Mouse (Mus musculus): ENCODE results near the gene Msantd3. TPM values are rescaled to one million over a fixed set of nuclear protein-coding genes. Genes with fewer than 3 reads are reported as not detected.

The Msantd3 gene
- total and polyA plus RNA-seq, 3 experiments: 0.16 TPM; not detected in 2

- TF ChIP-seq GATA1 (IDR thresholded peaks at IDR 0.05; ENCODE audit: borderline replicate concordance, low read length) (no peak), POLR2AphosphoS5 (IDR thresholded peaks at IDR 0.05; ENCODE audit: insufficient replicate concordance, low read depth, low read length) (no peak), CTCF (IDR thresholded peaks at IDR 0.05; ENCODE audit: low read depth, low read length) (no peak), GATA2 (IDR thresholded peaks at IDR 0.05; ENCODE audit: borderline replicate concordance, low read depth, low read length) (no peak), TAL1 (conservative IDR thresholded peaks at IDR 0.05; ENCODE audit: low read depth, low read length) (no peak)
- no peak for DNase-seq (ENCODE audit: low spot score)
- ATAC-seq (ENCODE audit: extremely low read depth, insufficient number of reproducible peaks, low FRiP score, poor library complexity, severe bottlenecking): no peak
These were observed 69.8 kb downstream of the Msantd3 start for GRCm38 (mm10) chr4:48609485-48609884.

GRCm38 (mm10) chr4:48610251-48610650, 70.5 kb downstream of the Msantd3 start:
- TF ChIP-seq GATA2 (IDR thresholded peaks at IDR 0.05; ENCODE audit: borderline replicate concordance, low read depth, low read length) (no peak), TAL1 (conservative IDR thresholded peaks at IDR 0.05; ENCODE audit: low read depth, low read length) (no peak), CTCF (IDR thresholded peaks at IDR 0.05; ENCODE audit: low read depth, low read length) (no peak)
- H3K27me3 ChIP-seq (ENCODE audit: insufficient read depth, low read length): no peaks in the 10 kb centered on the region
- DNase-seq (ENCODE audit: low spot score) (no peak), ATAC-seq (ENCODE audit: extremely low read depth, insufficient number of reproducible peaks, low FRiP score, poor library complexity, severe bottlenecking) (no peak)
- H3K4me1 ChIP-seq (ENCODE audit: insufficient read depth, low read depth, low read length): no peaks in the 10 kb centered on the region
- no peak overlapping the region for H3K4me3 ChIP-seq (ENCODE audit: low read depth, low read length)
- no peaks in the 10 kb centered on the region for H3K36me3 ChIP-seq (replicated peaks)
- peaks cover 20% of the 10 kb centered on the region for H3K9me3 ChIP-seq (replicated peaks)

More at GRCm38 (mm10) chr4:48609485-48609884, 69.8 kb downstream of the Msantd3 start:
- H3K4me3 ChIP-seq (ENCODE audit: low read depth, low read length): no peak overlapping the region
- H3K4me1 ChIP-seq (ENCODE audit: insufficient read depth, low read depth, low read length): no peaks in the 10 kb centered on the region
- H3K36me3 ChIP-seq (replicated peaks): no peaks in the 10 kb centered on the region
- no peaks in the 10 kb centered on the region for H3K27me3 ChIP-seq (ENCODE audit: insufficient read depth, low read length)
- peaks cover 20% of the 10 kb centered on the region for H3K9me3 ChIP-seq (replicated peaks)

Other genes starting within 250 kb of the Msantd3 start
- 119 and 139 TPM in 2 replicates for gene Tex10, start 66.5 kb upstream of the Msantd3 start, total RNA-seq (2014; fragmentation: Nextera tagmentation)
- 91.4 and 97.7 TPM in 2 replicates for gene Tex10, start 66.5 kb upstream of the Msantd3 start, total RNA-seq (2017)
- 18.9 and 23.9 TPM in 2 replicates for gene Tex10, start 66.5 kb upstream of the Msantd3 start, polyA plus RNA-seq (2012)
- not detected in 2 replicates for gene Tmeff1, start 45.2 kb downstream of the Msantd3 start, total RNA-seq (2014; fragmentation: Nextera tagmentation)
- gene Tmeff1, start 45.2 kb downstream of the Msantd3 start, total RNA-seq (2017): not detected in 2 replicates
- gene Tmeff1, start 45.2 kb downstream of the Msantd3 start, polyA plus RNA-seq (2012): not detected in 2 replicates
- not detected in 2 replicates for gene Cavin4, start 123.6 kb downstream of the Msantd3 start, total RNA-seq (2014; fragmentation: Nextera tagmentation)
- gene Cavin4, start 123.6 kb downstream of the Msantd3 start, total RNA-seq (2017): 0.11 TPM in 1 of 2 replicates, not detected in the other
- gene Cavin4, start 123.6 kb downstream of the Msantd3 start, polyA plus RNA-seq (2012): not detected in 2 replicates